Mouse (Mus musculus) heart, postnatal 0 days (tissue): ENCODE data around the gene Pmp22. TPM values are rescaled to one million over a fixed set of nuclear protein-coding genes. Genes with fewer than 3 reads are reported as not detected.

Experiments
- ATAC-seq: fragments of 200-750 bp; cut with Nextera tagmentation; 2 replicates; pipeline ENCODE4 v1.8.0; 2017; ENCODE audit warnings: low read depth, moderate number of reproducible peaks, moderate library complexity; ENCODE audit not compliant: insufficient read depth
- DNase-seq: peaks from one replicate; pipeline ENCODE4 v3.0.0-alpha.2; 2016; ENCODE audit warnings: low spot score
- H3K27ac ChIP-seq: fragments of 300-500 bp; sonication (generic); 2 replicates; pipeline ENCODE4 v1.5.1; 2014; ENCODE audit warnings: low read depth, mild to moderate bottlenecking
- H3K27me3 ChIP-seq: fragments of 300-500 bp; sonication (generic); 2 replicates; pipeline ENCODE4 v1.6.1; 2014; ENCODE audit warnings: low read length, mixed read lengths; ENCODE audit not compliant: control insufficient read depth, insufficient read depth
- H3K36me3 ChIP-seq: fragments of 300-500 bp; sonication (generic); replicated peaks from 2 replicates; pipeline ENCODE4 v1.6.1; 2014; ENCODE audit warnings: low read length, mixed read lengths; ENCODE audit not compliant: control insufficient read depth, insufficient read depth
- H3K4me1 ChIP-seq: fragments of 300-500 bp; sonication (generic); 2 replicates; pipeline ENCODE4 v1.6.1; 2014; ENCODE audit warnings: antibody characterized with exemption; ENCODE audit not compliant: control insufficient read depth, insufficient read depth
- H3K4me2 ChIP-seq: fragments of 300-500 bp; sonication (generic); 2 replicates; pipeline ENCODE4 v1.6.1; 2014; ENCODE audit warnings: low read depth, mild to moderate bottlenecking, low read length, moderate library complexity
- H3K4me3 ChIP-seq: fragments of 300-500 bp; sonication (generic); 2 replicates; pipeline ENCODE4 v1.5.1; 2014; ENCODE audit warnings: low read depth, low read length
- H3K9ac ChIP-seq: fragments of 300-500 bp; sonication (generic); replicated peaks from 2 replicates; pipeline ENCODE4 v1.6.1; 2014; ENCODE audit warnings: low read depth, low read length, mixed read lengths
- H3K9me3 ChIP-seq: fragments of 300-500 bp; sonication (generic); replicated peaks from 2 replicates; pipeline ENCODE4 v1.6.1; 2016; ENCODE audit warnings: low read length; ENCODE audit not compliant: control insufficient read depth
- CTCF ChIP-seq: IDR thresholded peaks from 2 replicates; pipeline ENCODE4 v1.5.1; 2016; ENCODE audit warnings: antibody characterized with exemption, control low read depth, low read depth
- EP300 ChIP-seq: IDR thresholded peaks from 2 replicates; pipeline ENCODE4 v1.6.1; 2016; ENCODE audit warnings: antibody characterized with exemption, low read depth
- WGBS: fragments of 180-500 bp; shearing (Covaris S2); extraction: QIAGEN DNeasy Blood & Tissue Kit; methylation state at CpG from one replicate; pipeline ENCODE4 v1.1.7; 2014; 5-methylcytosine and 5-hydroxymethylcytosine counted together
- polyA plus RNA-seq: library from polyadenylated mRNA; unstranded; fragments of >200 nt; fragmentation: Nextera tagmentation; extraction: Ambion mirVana; gene quantifications from 2 replicates; pipeline ENCODE4 v1.2.1, GENCODE M21; 2015
- total RNA-seq: library from RNA; depleted of rRNA; stranded (reverse); fragments of >200 nt; gene quantifications from 2 replicates; pipeline ENCODE4 v1.2.3, GENCODE M21; 2014; ENCODE audit warnings: low replicate concordance; rRNA removed

The Pmp22 gene
- total and polyA plus RNA-seq, 2 experiments from 2014 or later: 62.1 to 94.4 TPM

GRCm38 (mm10) chr11:63188803-63189202 is 60.0 kb downstream of the Pmp22 start:
- Histone ChIP-seq H3K9me3 (no peaks in the 10 kb centered on the region), H3K9ac (no peak overlapping the region), H3K4me1 (peaks cover 4% of the 10 kb centered on the region; the same call in 1 of the 2 replicates), H3K36me3 (no peaks in the 10 kb centered on the region), H3K27me3 (no peaks in the 10 kb centered on the region), H3K4me2 (no peak overlapping the region), H3K4me3 (no peak overlapping the region), H3K27ac (no peak overlapping the region)
- DNase-seq (no peak), ATAC-seq (no peak)
- no peak for TF ChIP-seq EP300
- TF ChIP-seq CTCF: no peak
- WGBS: 79% methylated on average over 7 of the region's 7 CpGs

- Histone ChIP-seq H3K4me1 (no peaks in the 10 kb centered on the region), H3K36me3 (no peaks in the 10 kb centered on the region), H3K27me3 (no peaks in the 10 kb centered on the region), H3K27ac (no peak overlapping the region), H3K4me3 (no peak overlapping the region), H3K9me3 (0 out of 2 replicates have a peak, but pooled peaks cover 9% of the 10 kb centered on the region), H3K4me2 (no peak overlapping the region), H3K9ac (no peak overlapping the region)
- DNase-seq (no peak), ATAC-seq (no peak)
- WGBS: 51% methylated on average over 4 of the region's 4 CpGs
- TF ChIP-seq EP300: no peak
- TF ChIP-seq CTCF: no peak
These were observed 69.3 kb downstream of the Pmp22 start for GRCm38 (mm10) chr11:63198070-63198469.

GRCm38 (mm10) chr11:63201989-63202535 is 73.3 kb downstream of the Pmp22 start:
- Histone ChIP-seq H3K9me3 (0 out of 2 replicates have a peak, but pooled peaks cover 9% of the 10 kb centered on the region), H3K27me3 (no peaks in the 10 kb centered on the region), H3K9ac (no peak overlapping the region), H3K4me1 (no peaks in the 10 kb centered on the region), H3K27ac (no peak overlapping the region), H3K4me3 (no peak overlapping the region), H3K36me3 (no peaks in the 10 kb centered on the region), H3K4me2 (no peak overlapping the region)
- TF ChIP-seq CTCF (no peak), EP300 (no peak)
- no peak for ATAC-seq
- 80% methylated on average over 3 of the region's 3 CpGs for WGBS
- DNase-seq: no peak

Other genes with a start within 250 kb of the Pmp22 start
- 26.3 and 27.4 TPM in 2 replicates for gene Tvp23b, start 249.5 kb upstream of the Pmp22 start, total RNA-seq
- 39.0 and 47.0 TPM in 2 replicates for gene Tvp23b, start 249.5 kb upstream of the Pmp22 start, polyA plus RNA-seq
- gene Cdrt4, start 177.8 kb upstream of the Pmp22 start, total RNA-seq: not detected in 2 replicates
- 0.16 TPM in 1 of 2 replicates, not detected in the other for gene Cdrt4, start 177.8 kb upstream of the Pmp22 start, polyA plus RNA-seq
- not detected in 2 replicates for gene Tekt3, start 67.3 kb upstream of the Pmp22 start, total RNA-seq
- not detected in 2 replicates for gene Tekt3, start 67.3 kb upstream of the Pmp22 start, polyA plus RNA-seq